2 mouse cellular contexts compared by ENCODE assay signal in the genomic region with DNA sequence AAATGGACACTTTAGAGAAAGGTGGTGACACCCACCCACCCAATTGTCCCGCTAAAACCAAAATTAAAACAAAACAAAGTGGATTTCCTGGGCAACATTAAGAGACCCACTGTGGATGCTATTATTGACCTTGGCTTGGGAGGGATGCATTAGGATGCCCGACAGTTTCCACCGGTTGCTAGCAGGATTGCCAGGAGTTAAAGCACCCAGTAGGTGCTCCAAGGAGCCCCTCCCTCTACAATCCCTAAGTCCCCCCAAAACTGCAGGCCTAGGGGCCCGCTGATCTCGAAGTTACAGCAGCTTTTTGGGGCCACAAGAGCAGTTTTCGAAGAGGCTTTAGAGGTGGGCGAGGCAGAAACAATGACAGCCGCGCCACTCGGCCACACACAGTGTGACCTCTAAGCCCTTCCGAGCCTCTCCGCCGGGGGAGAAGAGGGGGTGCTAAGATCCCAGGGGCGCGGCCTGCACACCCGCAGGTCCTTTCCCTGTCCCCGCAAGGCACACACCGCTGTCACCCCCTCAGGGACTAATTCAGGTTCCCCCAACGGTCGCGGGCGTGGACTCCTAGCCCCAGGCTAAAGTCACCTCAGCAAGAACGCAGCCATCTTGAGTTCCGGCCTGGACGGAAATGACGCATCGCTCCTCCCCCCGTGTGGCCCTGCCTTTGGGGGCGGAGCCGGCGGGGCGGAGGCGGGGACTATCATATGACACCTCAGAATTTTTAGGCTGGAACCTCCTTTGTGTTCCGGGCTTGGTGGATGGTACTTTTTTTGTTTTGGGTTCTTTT.
A peak's percentile ranks its signal among the peaks of the same experiment; 100 is the strongest.
TF ChIP-seq lines count a peak whose summit lies in the region.

TSS of gene Sdhc (minus strand) at position 630 of the 787 bp plus-strand sequence.
TSS of gene Mpz (plus strand) at position 738 of the 787 bp plus-strand sequence.

TF ChIP-seq in C2C12, 6 proteins besides CTCF, POLR2A, EP300 and RAD21 (continued from another document):
- TF ChIP-seq CEBPB (IDR thresholded peaks at IDR 0.05; ENCODE audit: low read depth) (no peak), MYOG (IDR thresholded peaks at IDR 0.05; ENCODE audit: control insufficient read depth, extremely low read depth, insufficient read length) (no peak), MYOD1 (IDR thresholded peaks at IDR 0.05; ENCODE audit: control insufficient read depth, insufficient read length, low read depth) (no peak), MAX (IDR thresholded peaks at IDR 0.05) (no peak)

TF ChIP-seq in myocyte, 11 proteins besides CTCF, POLR2A, EP300 and RAD21 (continued from another document):
- TF ChIP-seq REST (IDR thresholded peaks at IDR 0.05; ENCODE audit: insufficient read depth, insufficient read length): no peak
- TF ChIP-seq E2F4 (IDR thresholded peaks at IDR 0.05; ENCODE audit: insufficient read depth): no peak
- peak; percentile 37 for TF ChIP-seq SRF (IDR thresholded peaks at IDR 0.05; ENCODE audit: control insufficient read depth, insufficient read length, low read depth)
- no peak for TF ChIP-seq MAX (IDR thresholded peaks at IDR 0.05; ENCODE audit: low read depth)
- TF ChIP-seq USF1 (IDR thresholded peaks at IDR 0.05; ENCODE audit: low read depth): peak; percentile 13
- TF ChIP-seq POLR2AphosphoS2 (IDR thresholded peaks at IDR 0.05; ENCODE audit: insufficient read length, low read depth): peak; percentile 91
- TF ChIP-seq TCF3 (IDR thresholded peaks at IDR 0.05; ENCODE audit: insufficient read length, low read depth): no peak
- no peak for TF ChIP-seq MYOG (IDR thresholded peaks at IDR 0.05; ENCODE audit: control insufficient read depth in 1 of 3, insufficient read depth in 1 of 3, insufficient read length in 2 of 3, low read depth in 2 of 3)
